23 mouse cellular contexts compared by ENCODE assay signal in the genomic region with DNA sequence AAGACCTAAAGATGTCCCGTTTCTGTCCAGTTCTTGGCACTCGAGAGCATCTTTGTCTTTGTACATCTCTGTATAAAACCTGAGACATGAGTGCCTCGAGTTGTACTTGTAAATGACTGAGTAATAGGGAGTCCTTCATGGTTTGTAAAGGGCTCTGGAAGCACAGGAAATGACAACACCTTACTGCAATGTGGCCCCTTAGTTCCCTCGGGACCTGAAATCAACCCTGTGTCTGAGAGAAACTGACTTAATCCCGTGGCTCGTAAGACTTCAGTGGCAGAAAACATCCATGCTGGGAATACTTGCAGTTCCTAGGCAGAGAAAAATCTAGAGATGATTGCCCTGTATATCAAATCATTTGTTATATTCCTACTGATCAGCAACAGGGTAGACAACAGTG. TPM values are rescaled to one million over a fixed set of nuclear protein-coding genes. Genes with fewer than 3 reads are reported as not detected.
DNase-seq lines count a peak whose midpoint lies in the region; ATAC-seq and TF ChIP-seq lines count a peak whose summit lies in the region.
"Had no signal": no experiment of that assay in that cellular context is flagged by ENCODE, and none has a peak within 500 bp of the region (broad histone marks: within the 10 kb centered on the region; RNA-seq: fewer than 3 reads in every experiment).

No protein-coding gene starts in this region.

- no peak for TF ChIP-seq POLR2A in myocyte (IDR thresholded peaks at IDR 0.05; ENCODE audit: insufficient read length, low read depth)

- H3ac ChIP-seq in myocyte (ENCODE audit: control insufficient read depth, insufficient read length), result no peak overlapping the region

- no peak overlapping the region for H3K4me3 ChIP-seq in heart, embryonic 11.5 days (ENCODE audit: low read depth, low read length)
- no peak overlapping the region for H3K4me3 ChIP-seq in myocyte
- H3K4me3 ChIP-seq in hindbrain, embryonic 16.5 days (ENCODE audit: low read length), result no peak overlapping the region
- H3K4me3 ChIP-seq: heart, embryonic 13.5 days; hindbrain, embryonic 15.5 days; intestine, embryonic 15.5 days; liver, embryonic 13.5 days; midbrain, embryonic 12.5 days had no signal

- H3K36me3 ChIP-seq in heart, embryonic 11.5 days (ENCODE audit: control insufficient read depth, insufficient read depth, low read length), result no peaks in the 10 kb centered on the region
- no peaks in the 10 kb centered on the region for H3K36me3 ChIP-seq in myocyte (ENCODE audit: control insufficient read depth, insufficient read depth)
- no peaks in the 10 kb centered on the region for H3K36me3 ChIP-seq in hindbrain, embryonic 16.5 days (ENCODE audit: control insufficient read depth, insufficient read depth, low read length)
- H3K36me3 ChIP-seq: G1E; heart, embryonic 13.5 days; hindbrain, embryonic 15.5 days; intestine, embryonic 15.5 days; liver, embryonic 13.5 days; midbrain, embryonic 12.5 days had no signal

- no peaks in the 10 kb centered on the region for H3K9me3 ChIP-seq in heart, embryonic 11.5 days (replicated peaks; ENCODE audit: control insufficient read depth, low read length)
- H3K9me3 ChIP-seq in hindbrain, embryonic 16.5 days (ENCODE audit: control insufficient read depth, low read length), result no peaks in the 10 kb centered on the region
- H3K9me3 ChIP-seq: G1E; heart, embryonic 13.5 days; hindbrain, embryonic 15.5 days; intestine, embryonic 15.5 days; liver, embryonic 13.5 days; midbrain, embryonic 12.5 days had no signal

- H3K4me2 ChIP-seq in heart, embryonic 11.5 days, result no peak overlapping the region
- H3K4me2 ChIP-seq in myocyte (ENCODE audit: low read depth), result peak overlapping the region; percentile 41
- no peak overlapping the region for H3K4me2 ChIP-seq in hindbrain, embryonic 16.5 days (ENCODE audit: low read length)
- H3K4me2 ChIP-seq: heart, embryonic 13.5 days; hindbrain, embryonic 15.5 days; intestine, embryonic 15.5 days; liver, embryonic 13.5 days; midbrain, embryonic 12.5 days had no signal

- 0 out of 2 replicates have a peak, but pooled peaks cover 3% of the 10 kb centered on the region for H3K4me1 ChIP-seq in heart, embryonic 11.5 days (ENCODE audit: control insufficient read depth, insufficient read depth, low read length)
- no peaks in the 10 kb centered on the region; the same call in 1 of the 2 replicates for H3K4me1 ChIP-seq in hindbrain, embryonic 16.5 days (ENCODE audit: control insufficient read depth, insufficient read depth, low read depth, low read length)
- H3K4me1 ChIP-seq: intestine, embryonic 15.5 days; liver, embryonic 13.5 days; midbrain, embryonic 12.5 days had no signal

- no peaks in the 10 kb centered on the region for H3K79me2 ChIP-seq in myocyte (ENCODE audit: control insufficient read depth, insufficient read depth)

- peak; percentile 33 to 42 for DNase-seq in heart, adult 9 months (ENCODE audit: low spot score in 2 of 2)
- DNase-seq in A20 (ENCODE audit: low read depth, low spot score), result peak; percentile 5
- peak; percentile 48 for DNase-seq in NIH3T3 (ENCODE audit: low read depth)
- no peak for DNase-seq in frontal cortex, postnatal 14 days (ENCODE audit: low spot score in 2 of 2)
- DNase-seq: adrenal gland, postnatal 36 days; cerebellum, adult 9-10 months; forebrain, postnatal 0 days; gastrocnemius, postnatal 25 days; kidney, adult 9 months; kidney, postnatal 14 days; liver, embryonic 13.5 days; lung, adult 2 months; lung, postnatal 14 days; right cerebral cortex, postnatal 14 days; thymus, postnatal 4 days had no signal

- no peaks in the 10 kb centered on the region for H3K27me3 ChIP-seq in heart, embryonic 11.5 days (ENCODE audit: control insufficient read depth, insufficient read depth, low read length)
- H3K27me3 ChIP-seq in myocyte (ENCODE audit: control insufficient read depth, insufficient read depth, insufficient read length), result no peaks in the 10 kb centered on the region
- no peaks in the 10 kb centered on the region for H3K27me3 ChIP-seq in hindbrain, embryonic 16.5 days (replicated peaks; ENCODE audit: control insufficient read depth, insufficient read depth, low read length)
- H3K27me3 ChIP-seq: hindbrain, embryonic 15.5 days; intestine, embryonic 15.5 days; midbrain, embryonic 12.5 days had no signal

- 55% methylated on average over 6 of the region's 6 CpGs for WGBS in heart, embryonic 11.5 days (ENCODE audit: insufficient replicate concordance)
- WGBS in hindbrain, embryonic 16.5 days, result 76% methylated on average over 6 of the region's 6 CpGs

- no peak overlapping the region for H3K9ac ChIP-seq in heart, embryonic 11.5 days (ENCODE audit: low read depth, low read length)
- no peak overlapping the region for H3K9ac ChIP-seq in hindbrain, embryonic 16.5 days (ENCODE audit: low read depth, low read length)
- H3K9ac ChIP-seq: forebrain, postnatal 0 days; heart, embryonic 13.5 days; hindbrain, embryonic 15.5 days; intestine, embryonic 15.5 days; liver, embryonic 13.5 days; midbrain, embryonic 12.5 days had no signal

- H3K27ac ChIP-seq in heart, embryonic 11.5 days (ENCODE audit: low read depth, low read length), result no peak overlapping the region
- H3K27ac ChIP-seq in hindbrain, embryonic 16.5 days (ENCODE audit: low read depth, low read length), result no peak overlapping the region
- H3K27ac ChIP-seq: heart, embryonic 13.5 days; hindbrain, embryonic 15.5 days; intestine, embryonic 15.5 days; liver, embryonic 13.5 days; midbrain, embryonic 12.5 days had no signal

- ATAC-seq in heart, embryonic 11.5 days (replicated peaks; ENCODE audit: insufficient number of reproducible peaks, low FRiP score, low TSS enrichment), result no peak
- no peak for ATAC-seq in hindbrain, embryonic 16.5 days
- ATAC-seq: forebrain, postnatal 0 days; intestine, embryonic 15.5 days had no signal

TF ChIP-seq in myocyte, 11 proteins besides CTCF, POLR2A, EP300 and RAD21:
- peak; percentile 74 for TF ChIP-seq CEBPB (IDR thresholded peaks at IDR 0.05; ENCODE audit: insufficient read depth, poor library complexity, severe bottlenecking)
- no peak for TF ChIP-seq SRF (IDR thresholded peaks at IDR 0.05; ENCODE audit: control insufficient read depth, insufficient read length, low read depth)
- TF ChIP-seq MYOG (IDR thresholded peaks at IDR 0.05; ENCODE audit: control insufficient read depth in 1 of 3, insufficient read depth in 1 of 3, insufficient read length in 2 of 3, low read depth in 2 of 3), result no peak
- TF ChIP-seq USF1 (IDR thresholded peaks at IDR 0.05; ENCODE audit: low read depth), result no peak
- no peak for TF ChIP-seq MAX (IDR thresholded peaks at IDR 0.05; ENCODE audit: low read depth)
- no peak for TF ChIP-seq MYOD1 (IDR thresholded peaks at IDR 0.05; ENCODE audit: control insufficient read depth in 1 of 3, insufficient read length in 2 of 3, low read depth in 2 of 3)

RNA-seq across cellular contexts. Expression of a gene that starts 6.8 kb away (rescaled TPM):
- 0.07 TPM in 1 of 2 replicates, not detected in the other for polyA plus RNA-seq in heart, embryonic 11.5 days (2014; fragmentation: Nextera tagmentation; extraction: Ambion mirVana)
- 0.06 TPM for polyA plus RNA-seq in myocyte (2012; fragmentation: generic; extraction: Trizol)
- polyA plus RNA-seq in hindbrain, embryonic 16.5 days (2015; fragmentation: Nextera tagmentation; extraction: Ambion mirVana), result 0.41 and 0.43 TPM in 2 replicates
- polyA plus RNA-seq: G1E had no signal

Comparison
In these comparisons a context has a peak if more than half of its experiments do, and no peak if none do; other contexts are left out.
1. DNase-seq: peak in heart, adult 9 months (2 of 2), A20 (single experiment) and NIH3T3 (single experiment); none in frontal cortex, postnatal 14 days (0 of 2).